Mouse (Mus musculus) cerebellum, adult (tissue): Measurements from ENCODE around the gene Csgalnact2.
A peak's percentile ranks its signal among the peaks of the same experiment; 100 is the strongest.

ENCODE experiments used
- ATAC-seq: cut with Nextera tagmentation; 2 replicates; pipeline ENCODE4 v1.9.2; 2017; ENCODE audit warnings: mild to moderate bottlenecking, moderate library complexity, mixed read lengths; ENCODE audit not compliant: insufficient number of reproducible peaks, low FRiP score, low TSS enrichment

The Csgalnact2 gene

GRCm38 (mm10) chr6:118140961-118141360, 2.0 kb upstream of the Csgalnact2 start:
- ATAC-seq, result no peak

GRCm38 (mm10) chr6:118137148-118137547, 1.8 kb downstream of the Csgalnact2 start:
- no peak for ATAC-seq

- ATAC-seq, result no peak
These were observed 4.5 kb downstream of the Csgalnact2 start for GRCm38 (mm10) chr6:118134461-118134860.

GRCm38 (mm10) chr6:118130022-118130421, 8.9 kb downstream of the Csgalnact2 start:
- ATAC-seq, result no peak

GRCm38 (mm10) chr6:118127827-118128487, 11.0 kb downstream of the Csgalnact2 start:
- no peak for ATAC-seq

- no peak for ATAC-seq
These were observed 11.7 kb downstream of the Csgalnact2 start for GRCm38 (mm10) chr6:118127198-118127597.

- ATAC-seq, result no peak
These were observed 12.4 kb downstream of the Csgalnact2 start for GRCm38 (mm10) chr6:118126577-118126976.

GRCm38 (mm10) chr6:118122767-118123166, 16.2 kb downstream of the Csgalnact2 start:
- ATAC-seq, result no peak

GRCm38 (mm10) chr6:118111810-118112209, 27.1 kb downstream of the Csgalnact2 start:
- ATAC-seq, result no peak

GRCm38 (mm10) chr6:118099311-118099802, 39.6 kb downstream of the Csgalnact2 start:
- ATAC-seq, result peak; percentile 96

- no peak for ATAC-seq
These were observed 41.1 kb downstream of the Csgalnact2 start for GRCm38 (mm10) chr6:118097765-118098365.

- no peak for ATAC-seq
These were observed 48.1 kb downstream of the Csgalnact2 start for GRCm38 (mm10) chr6:118090827-118091226.

GRCm38 (mm10) chr6:118088750-118089440, 50.0 kb downstream of the Csgalnact2 start:
- ATAC-seq, result no peak

- ATAC-seq, result no peak
These were observed 51.0 kb downstream of the Csgalnact2 start for GRCm38 (mm10) chr6:118087955-118088354.

GRCm38 (mm10) chr6:118084596-118084995, 54.3 kb downstream of the Csgalnact2 start:
- ATAC-seq, result peak; percentile 26

- no peak for ATAC-seq
These were observed 55.3 kb downstream of the Csgalnact2 start for GRCm38 (mm10) chr6:118083608-118084007.

GRCm38 (mm10) chr6:118082384-118082783, 56.6 kb downstream of the Csgalnact2 start:
- ATAC-seq, result no peak

GRCm38 (mm10) chr6:118080711-118081110, 58.2 kb downstream of the Csgalnact2 start:
- no peak for ATAC-seq

- no peak for ATAC-seq
These were observed 59.0 kb downstream of the Csgalnact2 start for GRCm38 (mm10) chr6:118079762-118080465.

GRCm38 (mm10) chr6:118079292-118079691, 59.6 kb downstream of the Csgalnact2 start:
- ATAC-seq, result no peak

GRCm38 (mm10) chr6:118078751-118079150, 60.2 kb downstream of the Csgalnact2 start:
- ATAC-seq, result no peak
